Mouse (Mus musculus) gastrocnemius, postnatal 10 days (tissue): ENCODE measurements at regions not wholly inside any gene's neighbourhood (a gene's known extent, or its start where the extent isn't known, plus 50 kb on each side); places are given as distances from the start of the nearest gene placed in this dataset.
"Not testable (repeated sequence)": the region's sequence is repeated elsewhere in the genome, so short reads cannot be mapped to it uniquely, and the experiment has no call there.

Experiments
- DNase-seq: peaks from one replicate; pipeline ENCODE4 v3.0.0; 2021; ENCODE audit warnings: mixed read lengths

DNA sequence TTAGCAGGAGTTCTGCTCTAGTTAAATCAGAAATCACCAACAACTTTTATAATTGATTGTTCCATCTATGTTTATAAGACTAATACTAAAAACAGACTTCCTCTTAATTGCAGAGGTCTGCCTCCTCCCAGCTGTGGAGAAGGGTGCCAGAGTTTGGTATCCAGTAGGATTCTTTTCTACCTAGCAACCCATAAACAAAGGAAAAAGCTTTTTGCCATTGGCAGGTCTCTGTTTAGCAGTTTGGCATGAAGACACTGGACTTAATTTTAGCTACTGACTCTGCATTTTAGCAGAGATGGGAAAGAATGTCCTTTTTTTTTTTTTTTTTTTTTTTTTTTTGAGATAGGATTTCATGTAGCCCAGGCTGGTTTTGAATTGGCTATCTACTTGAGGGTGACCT is 1628.4 kb downstream of the A830018L16Rik start:
- DNase-seq = no peak

DNA sequence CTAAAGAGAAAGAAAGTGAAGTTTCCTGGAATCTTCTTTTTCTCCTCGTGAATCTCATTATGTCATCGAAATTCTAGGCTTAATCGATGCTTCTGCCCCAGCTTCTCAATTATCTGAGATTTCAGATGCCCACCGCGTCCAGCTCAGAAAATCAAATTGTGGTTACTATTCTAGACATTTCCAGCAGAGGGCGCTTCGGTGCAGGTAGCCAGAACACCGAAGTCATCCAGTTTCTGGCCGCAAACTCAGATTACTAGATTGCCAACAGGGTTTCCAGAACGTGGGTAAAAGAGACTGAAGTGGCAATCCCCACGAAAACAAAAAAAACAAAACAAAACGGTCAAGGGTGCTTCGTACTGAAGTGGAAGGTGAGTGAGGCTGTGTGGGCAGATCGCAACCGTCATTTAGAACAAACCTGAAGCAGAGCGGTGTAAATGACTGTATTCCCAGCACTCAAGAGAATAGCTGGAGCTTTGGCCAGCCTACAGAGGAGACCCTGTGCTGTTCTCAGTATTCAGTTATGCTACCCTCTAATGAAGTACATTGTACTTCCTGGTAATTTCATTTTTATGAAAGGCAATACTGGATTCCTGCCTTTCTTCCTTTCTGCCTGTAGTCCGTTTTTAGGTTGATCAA is 1636.4 kb downstream of the A830018L16Rik start:
- DNase-seq = peak; percentile 39

DNA sequence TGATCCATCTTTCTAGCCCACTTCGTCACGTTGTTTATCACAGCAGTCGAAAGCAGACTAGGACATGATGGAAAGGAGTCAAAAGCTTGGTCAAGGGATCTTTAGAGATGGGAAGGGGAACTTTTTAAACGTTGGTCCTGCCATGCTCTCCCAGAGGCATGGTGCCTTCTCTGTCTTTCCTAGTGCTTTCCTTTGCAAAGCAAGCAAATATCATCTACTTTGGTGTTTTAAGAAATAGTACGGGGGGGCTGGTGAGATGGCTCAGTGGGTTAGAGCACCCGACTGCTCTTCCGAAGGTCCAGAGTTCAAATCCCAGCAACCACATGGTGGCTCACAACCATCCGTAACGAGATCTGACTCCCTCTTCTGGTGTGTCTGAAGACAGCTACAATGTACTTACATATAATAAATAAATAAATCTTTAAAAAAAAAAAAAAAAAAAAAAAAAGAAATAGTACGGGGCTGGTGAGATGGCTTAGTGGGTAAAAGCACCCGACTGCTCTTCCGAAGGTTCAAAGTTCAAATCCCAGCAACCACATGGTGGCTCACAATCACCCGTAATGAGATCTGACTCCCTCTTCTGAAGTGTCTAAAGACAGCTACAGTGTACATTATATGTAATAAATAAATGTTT is 1637.6 kb downstream of the A830018L16Rik start:
- DNase-seq = not testable (repeated sequence)

DNA sequence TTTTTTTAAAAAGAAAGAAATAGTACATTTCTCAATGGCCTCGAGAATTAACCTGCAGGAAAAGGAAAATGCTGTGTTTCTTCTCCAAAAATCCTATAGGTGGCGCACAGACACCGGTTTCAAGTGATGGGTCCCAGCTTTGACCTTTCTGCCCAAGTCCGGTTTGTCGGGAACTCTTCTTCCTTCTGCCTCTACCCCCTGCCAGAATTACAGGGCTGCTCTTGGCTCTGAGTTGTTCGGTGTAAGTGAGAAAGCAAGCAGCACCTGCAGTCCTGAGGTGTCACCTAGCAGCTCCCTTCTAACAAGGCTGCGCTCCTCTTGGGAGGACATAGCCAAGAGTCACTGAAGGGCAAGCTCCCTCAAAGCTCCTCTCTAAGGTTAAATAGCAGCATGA is 1638.2 kb downstream of the A830018L16Rik start:
- DNase-seq = peak; percentile 6

DNA sequence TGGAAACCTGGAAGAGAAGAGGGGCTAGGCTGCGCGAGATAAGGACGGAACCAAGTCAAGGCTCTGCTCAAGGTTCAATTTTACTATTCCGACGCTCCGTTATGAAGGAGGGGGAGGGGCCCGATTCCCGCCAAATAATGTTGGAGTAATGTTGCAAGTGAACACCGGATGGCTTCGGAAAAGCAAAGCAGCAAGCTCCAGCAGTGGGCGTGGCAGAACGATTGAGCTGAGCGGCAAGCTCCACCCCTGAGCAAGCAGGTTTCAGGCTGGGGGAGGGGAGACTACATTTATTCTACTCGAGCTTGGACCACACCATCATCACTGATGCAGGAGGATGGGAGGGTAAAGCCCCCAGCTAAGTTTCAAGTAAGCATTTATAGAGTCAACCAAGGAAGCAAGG is 1643.8 kb downstream of the A830018L16Rik start:
- DNase-seq = no peak

DNA sequence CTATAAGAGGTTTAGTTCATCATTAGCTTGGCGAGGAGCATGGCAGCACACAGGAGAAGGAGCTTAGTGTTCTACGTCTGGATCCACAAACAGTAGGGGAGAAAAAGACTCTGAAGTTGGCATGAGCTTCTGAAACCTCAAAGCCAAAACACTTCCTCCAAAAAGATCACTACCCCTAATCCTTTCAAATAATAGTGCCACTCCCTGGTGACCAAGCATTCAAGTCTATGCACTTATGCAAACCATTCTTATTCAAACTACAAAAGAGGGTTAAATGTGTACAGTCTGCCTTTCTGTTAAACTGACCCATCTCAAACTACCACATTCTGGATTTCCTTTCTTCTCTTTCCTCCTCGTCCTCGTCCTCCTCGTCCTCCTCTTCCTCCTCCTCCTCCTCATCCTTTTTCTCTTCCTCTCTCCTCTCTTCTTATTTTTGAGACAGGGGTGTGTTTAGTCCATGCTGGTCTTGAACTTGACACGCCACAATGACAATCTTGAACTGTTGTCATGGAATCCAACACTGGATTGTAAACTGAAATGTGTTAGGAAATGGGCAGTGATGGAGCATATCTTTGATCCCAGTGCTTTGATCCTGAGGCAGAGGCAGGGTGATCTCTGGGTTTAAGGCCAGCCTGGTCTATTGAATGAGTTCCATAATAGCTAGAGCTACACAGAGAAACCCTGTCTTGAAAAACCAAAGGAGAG is 1645.9 kb downstream of the A830018L16Rik start:
- DNase-seq = no peak
